ENCODE assay signal across 19 mouse cellular contexts in the genomic region with DNA sequence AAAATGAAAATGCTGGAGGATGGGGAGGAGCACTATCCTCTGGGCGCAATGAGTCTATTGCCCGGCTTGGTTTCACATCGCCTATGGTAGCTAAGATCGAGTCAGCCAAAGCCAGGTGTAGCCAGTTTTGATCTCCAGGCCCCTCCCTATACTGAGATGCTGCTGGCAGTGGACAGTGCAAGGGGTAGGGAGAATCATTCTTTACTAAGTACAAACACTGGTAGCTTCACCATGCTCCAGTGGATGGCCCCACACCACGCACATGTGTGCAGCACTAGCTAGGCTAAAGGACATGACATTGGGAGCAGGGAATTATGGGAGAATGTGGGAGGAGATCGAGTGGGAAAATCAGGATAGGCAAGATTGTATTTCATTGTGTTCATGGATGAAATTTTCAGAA. TPM values are rescaled to one million over a fixed set of nuclear protein-coding genes. Genes with fewer than 3 reads are reported as not detected.
DNase-seq lines count a peak whose midpoint lies in the region; ATAC-seq and TF ChIP-seq lines count a peak whose summit lies in the region.
"Had no signal": no experiment of that assay in that cellular context is flagged by ENCODE, and none has a peak within 500 bp of the region (broad histone marks: within the 10 kb centered on the region; RNA-seq: fewer than 3 reads in every experiment).

No protein-coding gene starts in this region.

- peak overlapping the region; percentile 29; the same call in 1 of the 2 replicates for H3K27ac ChIP-seq in heart, embryonic 10.5 days
- peak overlapping the region; percentile 35; the same call in 1 of the 2 replicates for H3K27ac ChIP-seq in forebrain, embryonic 14.5 days (ENCODE audit: low read depth, low read length)
- H3K27ac ChIP-seq in midbrain, embryonic 11.5 days (ENCODE audit: low read depth, low read length): no peak overlapping the region
- H3K27ac ChIP-seq in intestine, embryonic 15.5 days: no peak overlapping the region
- H3K27ac ChIP-seq: heart, embryonic 15.5 days had no signal

- no peaks in the 10 kb centered on the region for H3K9me3 ChIP-seq in heart, embryonic 10.5 days
- H3K9me3 ChIP-seq in forebrain, embryonic 14.5 days (replicated peaks; ENCODE audit: control insufficient read depth, low read length): no peaks in the 10 kb centered on the region
- H3K9me3 ChIP-seq in midbrain, embryonic 11.5 days (ENCODE audit: control insufficient read depth, low read length): no peaks in the 10 kb centered on the region
- H3K9me3 ChIP-seq in intestine, embryonic 15.5 days: no peaks in the 10 kb centered on the region
- H3K9me3 ChIP-seq: heart, embryonic 15.5 days had no signal

- ATAC-seq in forebrain, embryonic 14.5 days: no peak
- peak; percentile 36; the same call in 1 of the 2 replicates for ATAC-seq in midbrain, embryonic 11.5 days (ENCODE audit: low FRiP score)
- no peak for ATAC-seq in intestine, embryonic 15.5 days
- no peak for ATAC-seq in cerebellum, adult (ENCODE audit: insufficient number of reproducible peaks, low FRiP score, low TSS enrichment)

- no peak overlapping the region for H3K9ac ChIP-seq in forebrain, embryonic 14.5 days (ENCODE audit: low read length)
- H3K9ac ChIP-seq in midbrain, embryonic 11.5 days (ENCODE audit: low read length): no peak overlapping the region
- no peak overlapping the region for H3K9ac ChIP-seq in intestine, embryonic 15.5 days
- H3K9ac ChIP-seq: heart, embryonic 15.5 days had no signal

- H3K4me2 ChIP-seq in forebrain, embryonic 14.5 days (ENCODE audit: low read length): no peak overlapping the region
- no peak overlapping the region for H3K4me2 ChIP-seq in midbrain, embryonic 11.5 days
- H3K4me2 ChIP-seq in intestine, embryonic 15.5 days (replicated peaks): no peak overlapping the region
- H3K4me2 ChIP-seq: heart, embryonic 15.5 days; liver, embryonic 11.5 days had no signal

- TF ChIP-seq CTCF in brain, embryonic 14.5 days (IDR thresholded peaks at IDR 0.05; ENCODE audit: borderline replicate concordance, extremely low read depth, insufficient read depth, insufficient read length): no peak

- H3K27me3 ChIP-seq in heart, embryonic 10.5 days (ENCODE audit: insufficient read depth, poor library complexity, severe bottlenecking): no peaks in the 10 kb centered on the region
- H3K27me3 ChIP-seq in forebrain, embryonic 14.5 days (replicated peaks; ENCODE audit: control insufficient read depth, insufficient read depth, low read length): no peaks in the 10 kb centered on the region
- H3K27me3 ChIP-seq in midbrain, embryonic 11.5 days (ENCODE audit: control insufficient read depth, insufficient read depth, low read length): no peaks in the 10 kb centered on the region
- H3K27me3 ChIP-seq in intestine, embryonic 15.5 days (replicated peaks): no peaks in the 10 kb centered on the region
- H3K27me3 ChIP-seq: heart, embryonic 15.5 days had no signal

- 76% methylated on average over 6 of the region's 6 CpGs for WGBS in heart, embryonic 10.5 days
- WGBS in forebrain, embryonic 14.5 days: 53% methylated on average over 6 of the region's 6 CpGs
- WGBS in midbrain, embryonic 11.5 days: 65% methylated on average over 6 of the region's 6 CpGs
- WGBS in intestine, embryonic 15.5 days: 72% methylated on average over 6 of the region's 6 CpGs

- no peak for TF ChIP-seq POLR2A in brain, embryonic 14.5 days (IDR thresholded peaks at IDR 0.05; ENCODE audit: borderline replicate concordance, extremely low read depth, insufficient read depth, insufficient read length, poor library complexity, severe bottlenecking)

- H3K36me3 ChIP-seq in heart, embryonic 10.5 days: no peaks in the 10 kb centered on the region
- no peaks in the 10 kb centered on the region for H3K36me3 ChIP-seq in forebrain, embryonic 14.5 days (ENCODE audit: control insufficient read depth, insufficient read depth, low read length)
- no peaks in the 10 kb centered on the region for H3K36me3 ChIP-seq in midbrain, embryonic 11.5 days (ENCODE audit: control insufficient read depth, insufficient read depth, low read length)
- H3K36me3 ChIP-seq in intestine, embryonic 15.5 days: no peaks in the 10 kb centered on the region
- H3K36me3 ChIP-seq: G1E; heart, embryonic 15.5 days had no signal

- DNase-seq in heart, embryonic 10.5 days (ENCODE audit: low spot score): no peak
- DNase-seq in heart, adult 18-20 months: no peak
- DNase-seq in brain, embryonic 14.5 days (ENCODE audit: low read depth): peak; percentile 23
- DNase-seq in forebrain, embryonic 14.5 days (ENCODE audit: low spot score): no peak
- DNase-seq in midbrain, embryonic 11.5 days (ENCODE audit: low spot score, missing footprints): no peak
- no peak for DNase-seq in cerebellum, postnatal 36 days
- DNase-seq: cerebellum, postnatal 10 days; kidney, adult 2 months; lung, postnatal 14 days; right cerebral cortex, adult 18-20 months; thymus, postnatal 36 days had no signal

- peaks cover 30% of the 10 kb centered on the region for H3K4me1 ChIP-seq in heart, embryonic 10.5 days
- H3K4me1 ChIP-seq in forebrain, embryonic 14.5 days (ENCODE audit: control insufficient read depth, insufficient read depth, low read length): peaks cover 29% of the 10 kb centered on the region
- H3K4me1 ChIP-seq in midbrain, embryonic 11.5 days (ENCODE audit: control insufficient read depth, insufficient read depth, low read length): peaks cover 21% of the 10 kb centered on the region
- H3K4me1 ChIP-seq in intestine, embryonic 15.5 days (replicated peaks): no peaks in the 10 kb centered on the region

- H3K4me3 ChIP-seq in heart, embryonic 10.5 days: no peak overlapping the region
- H3K4me3 ChIP-seq in forebrain, embryonic 14.5 days (ENCODE audit: low read depth, low read length): no peak overlapping the region
- no peak overlapping the region for H3K4me3 ChIP-seq in midbrain, embryonic 11.5 days (ENCODE audit: low read depth, low read length)
- no peak overlapping the region for H3K4me3 ChIP-seq in intestine, embryonic 15.5 days (replicated peaks)
- H3K4me3 ChIP-seq: erythroblast, embryonic 14.5 days; heart, embryonic 15.5 days had no signal

RNA-seq across cellular contexts. Expression of a gene that starts 53.2 kb away (rescaled TPM):
- not detected in 2 replicates for polyA plus RNA-seq in heart, embryonic 10.5 days (2016; fragmentation: Nextera tagmentation; extraction: Ambion mirVana)
- total RNA-seq in heart, adult 18-20 months (2021): not detected
- not detected in 2 replicates for polyA plus RNA-seq in brain, embryonic 14.5 days (2012; rRNA removed)
- polyA plus RNA-seq in forebrain, embryonic 14.5 days (2014; fragmentation: Nextera tagmentation; extraction: Ambion mirVana): not detected in 2 replicates
- not detected in 2 replicates for polyA plus RNA-seq in midbrain, embryonic 11.5 days (2014; fragmentation: Nextera tagmentation; extraction: Ambion mirVana)
- polyA plus RNA-seq in intestine, embryonic 15.5 days (2015; fragmentation: Nextera tagmentation; extraction: Ambion mirVana): not detected in 2 replicates
- total RNA-seq: G1E; gastrocnemius, adult 8-10 months; layer of hippocampus, postnatal 25 days had no signal
- polyA plus RNA-seq: erythroblast, embryonic 14.5 days; G1E; heart, embryonic 15.5 days; kidney, adult 2 months; liver, embryonic 11.5 days had no signal

Comparison
In these comparisons a context has a peak if more than half of its experiments do, and no peak if none do; other contexts are left out.
1. H3K27ac ChIP-seq: peak in heart, embryonic 10.5 days (single experiment) and forebrain, embryonic 14.5 days (single experiment); none in midbrain, embryonic 11.5 days (single experiment) and intestine, embryonic 15.5 days (single experiment).